Mouse (Mus musculus): ENCODE data around the gene Rpsa.

The Rpsa gene

DNA sequence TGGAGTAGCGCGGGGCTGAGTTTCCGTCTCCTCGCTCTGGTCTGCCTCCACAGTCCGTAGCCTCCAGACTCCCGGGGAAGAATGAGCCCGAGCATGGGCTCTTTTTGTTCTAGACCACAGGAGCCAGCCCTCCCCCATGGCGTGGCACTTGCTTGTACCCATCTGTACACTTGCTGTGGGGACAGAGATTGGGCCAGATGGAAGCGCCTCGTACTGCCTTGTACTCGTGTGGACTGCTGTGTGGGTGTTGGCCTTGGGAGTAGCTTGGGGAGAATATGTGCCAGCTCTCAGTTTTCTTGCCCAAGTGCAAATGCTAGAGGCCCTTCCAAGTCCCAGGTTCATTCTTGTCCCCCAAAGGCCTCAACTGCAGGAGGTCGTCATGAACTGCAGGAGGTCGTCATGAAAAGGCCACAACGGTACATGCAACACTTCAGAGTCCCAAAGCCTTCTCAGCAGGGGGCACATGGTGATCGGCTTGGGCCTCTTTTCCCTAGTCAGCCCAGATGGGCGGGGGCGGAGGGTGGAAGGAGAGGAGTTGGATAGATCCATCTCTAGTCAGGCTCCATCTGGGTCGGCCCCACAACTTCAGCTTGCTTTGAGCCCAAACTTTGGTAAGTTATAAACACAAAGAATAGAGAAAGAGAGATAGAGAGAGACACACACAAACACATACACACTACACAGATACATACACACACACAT is 47.1 kb downstream of the Rpsa start:
- no peak for DNase-seq

DNA sequence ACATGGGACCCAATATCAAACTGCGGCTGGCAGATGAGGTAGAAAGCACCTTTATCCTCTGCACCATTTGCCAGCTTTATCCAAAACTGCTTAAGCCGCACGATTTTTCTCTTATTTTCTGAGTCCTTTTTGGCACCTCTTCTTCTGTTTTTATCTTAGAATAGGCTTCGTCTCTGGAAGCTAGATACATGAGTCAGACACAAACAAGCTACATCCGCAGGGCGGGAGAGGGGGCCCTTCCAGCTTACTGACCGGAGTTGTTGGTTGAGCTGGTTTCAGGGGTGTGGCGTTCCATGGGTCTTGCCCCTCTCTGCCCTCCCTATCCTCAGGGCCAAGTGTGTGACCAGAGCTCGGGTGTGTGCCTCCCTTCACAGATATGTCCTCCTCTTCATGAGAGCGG is 51.3 kb downstream of the Rpsa start:
- DNase-seq: no peak

Data from cerebellum, postnatal 25 days (tissue).